Mouse (Mus musculus): ENCODE results near the gene Dlat.

GRCm38 (mm10) chr9:50698418-50699409 is 39.1 kb upstream of the Dlat start:
- TF ChIP-seq CTCF (IDR thresholded peaks at IDR 0.05; ENCODE audit: extremely low read depth, insufficient read depth, insufficient read length, insufficient replicate concordance) (no peak), POLR2A (IDR thresholded peaks at IDR 0.05; ENCODE audit: low read depth, low read length) (no peak)
